Mouse (Mus musculus) naive thymus-derived CD4-positive, alpha-beta T cell, adult 2 months (primary cell): Measurements from ENCODE around the gene Tacc2.

ENCODE experiments used
- DNase-seq: peaks from one replicate; pipeline ENCODE4 v3.0.0-alpha.2; 2011; ENCODE audit warnings: low read depth

Tacc2 gene

DNA sequence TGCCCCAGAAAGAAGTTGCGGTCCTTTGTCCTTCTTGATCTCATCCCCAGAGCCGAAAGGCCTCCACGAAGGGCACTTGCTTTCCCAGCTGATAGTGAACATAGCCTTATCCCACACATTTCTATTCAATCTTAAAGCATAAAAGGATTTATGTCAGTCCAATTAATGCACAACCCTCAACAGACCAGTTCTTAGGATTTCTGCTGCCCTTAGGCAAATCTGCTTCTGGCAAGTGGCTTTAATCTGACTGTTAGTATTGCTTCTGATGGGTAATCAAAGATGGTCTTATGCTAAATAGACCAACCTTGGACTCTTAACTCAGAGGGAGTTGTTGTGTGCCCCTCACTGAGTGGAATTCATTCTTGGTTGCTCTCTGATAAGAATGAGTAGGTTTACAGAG is 40.4 kb downstream of the Tacc2 start:
- no peak for DNase-seq

DNA sequence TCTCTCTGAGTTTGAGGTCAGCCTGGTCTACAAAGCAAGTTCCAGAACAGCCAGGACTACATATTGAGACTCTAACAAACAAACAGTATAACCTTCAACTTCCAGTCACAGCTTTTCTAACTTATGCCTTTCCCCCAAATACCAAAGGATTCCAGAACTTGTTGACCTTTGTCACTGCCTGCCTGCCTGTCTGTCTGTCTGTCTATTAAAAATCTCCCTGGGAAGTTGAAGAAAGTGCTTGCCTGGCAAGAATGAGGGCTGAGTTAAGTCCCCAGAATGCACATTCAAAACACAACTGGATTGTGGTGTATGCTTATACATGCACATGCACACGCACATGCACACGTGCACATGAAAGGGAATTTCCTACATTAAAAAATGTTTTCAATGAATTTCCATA is 43.8 kb downstream of the Tacc2 start:
- no peak for DNase-seq

DNA sequence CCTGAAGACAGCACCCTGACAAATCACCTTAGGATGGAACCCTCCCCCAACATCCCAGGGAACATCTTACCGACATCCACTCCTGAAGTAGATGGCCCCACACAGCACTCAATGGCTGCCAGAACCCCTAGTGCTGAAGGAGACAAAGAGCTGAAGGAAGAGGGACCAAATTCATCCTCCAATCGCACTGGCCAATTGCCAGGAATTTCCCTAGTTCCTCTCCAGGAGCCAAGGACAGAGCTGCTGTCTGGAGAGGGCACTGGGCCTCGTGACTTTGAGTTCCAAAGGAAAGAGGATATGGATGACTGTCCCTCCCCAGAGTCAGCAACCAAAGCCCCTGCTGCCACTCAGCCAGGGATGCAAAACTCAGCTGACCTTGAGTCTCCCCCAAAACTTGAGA is 44.7 kb downstream of the Tacc2 start:
- DNase-seq: no peak

DNA sequence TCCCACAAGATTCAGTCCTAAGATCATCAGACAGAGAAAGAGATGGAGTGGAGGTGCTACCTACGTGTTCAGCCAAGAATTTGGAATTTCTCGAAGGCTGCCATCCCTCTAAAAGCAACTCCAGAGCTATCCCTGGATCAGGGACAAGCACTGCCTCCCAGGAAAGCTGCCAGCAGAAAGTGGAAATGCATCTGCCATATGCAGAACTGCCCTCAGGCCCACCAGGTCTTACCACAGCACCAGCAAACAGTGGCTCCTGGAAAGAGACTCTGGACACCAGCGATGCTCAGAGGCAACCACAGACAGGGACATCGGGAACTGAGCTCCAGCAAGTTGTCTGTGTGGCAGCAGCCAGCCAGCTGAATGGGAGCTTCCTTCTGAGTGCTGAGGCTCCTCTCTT is 45.1 kb downstream of the Tacc2 start:
- no peak for DNase-seq

DNA sequence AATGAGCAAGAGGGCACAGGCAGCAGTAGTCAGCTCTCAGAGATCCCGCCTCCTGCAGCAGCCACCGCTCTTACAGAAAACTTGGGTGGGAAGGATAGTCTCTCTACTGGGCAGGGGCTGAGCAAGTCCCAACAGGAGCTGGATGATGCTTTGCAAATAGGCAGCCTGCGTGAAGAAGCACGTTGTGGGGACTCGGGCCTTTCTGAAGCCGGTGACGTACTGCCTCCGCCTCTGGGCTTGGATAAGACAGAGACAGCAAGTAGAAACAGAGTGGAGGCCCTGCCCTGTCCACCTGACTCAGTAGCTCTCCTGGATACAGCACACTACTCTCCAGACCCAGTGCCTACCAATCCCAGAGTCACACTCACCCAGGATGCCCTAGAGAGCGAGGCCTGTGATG is 47.1 kb downstream of the Tacc2 start:
- no peak for DNase-seq

DNA sequence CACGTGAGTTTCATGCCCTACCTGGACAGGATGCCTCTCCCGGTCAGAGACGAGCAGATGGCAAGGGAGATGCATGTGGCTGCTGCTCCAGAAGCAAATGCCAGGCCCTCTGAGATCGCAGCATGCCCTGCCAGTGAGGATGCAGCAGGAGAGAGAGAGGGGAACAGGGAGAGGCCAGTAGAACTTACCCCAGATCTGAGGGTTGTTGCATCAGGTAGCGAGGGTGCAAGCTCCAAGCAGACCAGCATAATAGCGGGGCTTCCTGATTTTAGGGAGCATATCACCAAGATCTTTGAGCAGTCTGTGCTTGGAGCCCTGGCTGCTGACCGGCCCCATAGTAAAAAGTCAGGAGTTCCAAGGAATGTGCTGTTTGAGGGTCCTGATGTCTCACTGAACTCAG is 48.1 kb downstream of the Tacc2 start:
- DNase-seq: no peak

DNA sequence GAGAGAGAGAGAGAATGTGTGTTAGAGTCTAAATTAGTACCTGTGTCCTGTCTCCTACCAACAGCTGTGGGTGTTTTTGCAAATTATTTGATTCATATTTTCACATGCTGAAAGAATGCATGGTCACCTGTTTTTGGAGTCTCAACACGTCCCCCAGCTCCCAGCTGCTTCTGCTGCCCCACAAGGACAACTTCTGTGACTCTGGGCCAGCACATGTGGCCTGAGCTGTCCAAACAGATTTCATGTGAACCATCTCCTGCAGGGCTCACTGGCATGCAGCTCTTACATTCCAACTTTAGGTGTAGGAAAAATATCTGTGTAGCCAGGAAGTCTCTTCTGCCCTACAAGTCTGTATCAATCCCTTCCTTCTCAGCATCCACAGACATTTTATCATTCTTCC is 51.4 kb downstream of the Tacc2 start:
- no peak for DNase-seq

DNA sequence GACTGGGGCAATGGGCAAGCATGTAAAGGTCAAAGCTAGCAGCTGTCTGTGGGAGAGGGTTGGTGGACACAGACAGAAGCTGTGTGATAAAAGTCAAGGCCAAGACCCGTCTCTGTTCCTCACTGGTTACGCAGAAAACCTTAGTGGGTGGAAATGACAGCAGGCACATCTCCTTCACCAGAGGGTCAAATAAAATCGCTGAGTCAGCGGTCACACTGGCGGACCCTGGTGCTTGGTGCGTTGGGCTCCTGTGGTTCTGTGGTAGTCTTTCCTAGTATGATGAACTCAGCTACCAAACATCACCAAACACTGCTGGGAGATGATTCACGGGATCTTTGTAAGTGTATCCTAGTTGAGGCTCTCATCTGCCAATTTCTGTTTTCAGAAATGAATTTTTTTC is 52.8 kb downstream of the Tacc2 start:
- no peak for DNase-seq

DNA sequence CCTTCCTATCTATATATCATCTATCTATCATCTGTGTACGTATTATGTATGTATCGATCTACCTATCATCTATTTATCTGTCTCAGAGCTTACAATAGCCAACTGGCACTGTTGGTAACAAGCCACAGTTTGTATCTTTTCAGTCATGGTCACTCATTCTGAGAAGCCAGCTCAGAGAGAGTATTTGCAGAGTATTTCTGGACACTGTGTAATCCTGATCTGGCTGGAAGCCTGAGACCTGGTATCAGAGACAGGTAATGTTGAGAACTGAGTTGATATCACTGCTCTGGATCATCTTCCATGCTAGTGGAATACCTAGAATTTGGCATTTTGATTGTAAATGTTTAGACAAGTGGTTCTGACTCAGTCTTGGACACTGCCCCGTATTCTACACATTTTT is 53.7 kb downstream of the Tacc2 start:
- DNase-seq: no peak

DNA sequence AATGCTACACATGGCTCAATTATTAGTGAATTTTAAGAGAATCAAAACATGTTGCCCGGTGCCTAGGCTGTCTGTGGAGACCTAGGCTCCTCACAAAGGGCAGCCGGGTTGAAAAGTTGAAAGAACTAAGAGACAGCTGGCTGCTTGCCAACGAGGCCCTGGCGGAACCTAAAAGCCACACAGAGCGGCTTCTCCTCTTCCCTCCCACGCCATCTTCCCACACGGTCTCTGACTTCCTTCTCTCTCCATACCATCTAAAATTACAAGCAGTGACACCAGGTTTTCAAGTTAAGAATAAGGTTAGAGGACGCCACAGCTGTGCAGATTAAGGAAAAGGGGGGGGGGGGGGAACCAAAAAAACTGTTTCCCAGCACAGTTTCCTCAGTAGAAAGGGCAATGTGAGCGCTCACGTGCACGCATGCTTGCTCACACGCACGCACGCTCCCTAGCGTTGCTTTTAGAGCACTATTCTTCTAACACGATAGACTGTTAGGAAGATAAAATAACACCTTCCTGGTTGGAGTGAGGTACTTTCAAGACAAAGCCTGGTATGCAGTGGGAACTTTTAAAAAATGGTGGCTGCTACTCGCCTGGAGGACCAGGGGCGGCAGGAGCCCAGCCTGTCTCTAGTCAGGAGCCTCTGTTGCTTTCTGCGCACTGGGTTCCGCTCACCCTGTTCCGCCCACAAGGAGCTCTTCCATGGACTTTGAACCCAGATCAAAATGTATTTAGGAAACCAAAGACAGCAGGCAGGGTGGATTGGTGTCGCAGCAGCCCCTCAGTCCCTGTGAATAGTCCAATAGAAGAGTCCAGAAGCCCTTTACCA is 54.5 kb downstream of the Tacc2 start:
- peak; percentile 89 for DNase-seq

DNA sequence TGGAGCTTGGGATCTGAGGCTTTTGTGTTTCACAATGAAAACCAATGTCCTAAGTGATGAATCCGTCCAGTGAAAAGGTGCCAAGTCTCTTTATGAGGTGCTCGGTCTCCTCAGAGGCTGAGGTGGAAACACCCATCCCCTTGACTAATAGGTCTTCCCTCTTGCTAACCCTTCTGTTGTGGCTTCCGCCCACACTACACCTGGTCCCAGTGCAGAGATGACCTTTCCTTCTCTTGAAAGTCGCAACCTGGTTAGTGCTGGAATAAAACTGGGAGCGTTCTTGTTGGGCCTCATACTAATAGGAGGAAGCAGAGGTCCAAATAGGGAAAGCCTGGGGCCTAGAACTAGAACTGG is 55.1 kb downstream of the Tacc2 start:
- no peak for DNase-seq

DNA sequence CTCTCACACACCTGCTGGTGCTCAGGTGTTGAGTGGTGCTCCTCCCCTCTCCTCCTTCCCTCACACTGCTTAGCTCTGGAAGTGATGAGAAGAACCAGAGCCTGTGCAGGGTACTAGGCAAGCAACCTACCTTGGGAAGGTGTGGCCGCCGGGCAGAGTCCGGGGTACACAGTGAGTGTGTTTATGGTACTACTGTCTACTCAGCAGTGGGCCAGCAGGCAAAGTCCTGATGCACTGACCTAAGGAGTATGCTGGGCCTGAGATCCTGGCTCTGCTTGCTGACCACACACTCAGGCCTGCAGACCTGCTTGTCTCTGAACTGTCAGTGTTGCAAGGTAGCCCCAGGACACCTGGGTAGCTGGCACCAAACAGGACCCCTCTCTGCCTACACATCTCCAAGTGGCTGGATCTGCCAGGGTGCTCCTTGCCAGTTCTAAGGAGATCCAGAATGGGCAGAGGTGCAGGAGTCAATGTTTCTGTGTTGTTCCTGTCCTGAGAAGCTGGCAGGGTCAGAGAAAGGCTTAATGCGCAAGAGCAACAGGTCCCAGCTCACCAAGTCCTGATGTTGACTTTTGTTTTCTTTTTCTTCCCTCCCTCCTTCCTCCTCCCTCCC is 57.1 kb downstream of the Tacc2 start:
- no peak for DNase-seq

DNA sequence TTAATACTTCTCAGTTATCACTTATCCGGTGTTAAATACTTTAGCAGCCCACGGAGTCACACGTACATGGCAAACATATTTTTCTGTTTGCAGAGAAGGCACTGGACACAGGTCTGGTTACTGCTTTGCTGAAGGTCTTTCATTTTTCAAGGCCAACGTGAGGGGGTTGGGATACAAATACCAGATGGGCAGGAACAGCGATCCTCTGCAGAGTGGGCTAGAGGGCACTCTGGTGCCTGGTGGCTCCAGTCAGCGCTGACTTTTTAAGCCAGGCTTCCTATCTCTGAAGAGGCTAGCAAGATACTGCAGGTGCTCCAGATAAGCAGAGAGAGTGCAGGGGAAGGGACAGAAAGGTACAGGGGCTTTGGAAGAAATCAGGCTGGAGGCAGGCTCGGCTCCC is 58.0 kb downstream of the Tacc2 start:
- DNase-seq: no peak

DNA sequence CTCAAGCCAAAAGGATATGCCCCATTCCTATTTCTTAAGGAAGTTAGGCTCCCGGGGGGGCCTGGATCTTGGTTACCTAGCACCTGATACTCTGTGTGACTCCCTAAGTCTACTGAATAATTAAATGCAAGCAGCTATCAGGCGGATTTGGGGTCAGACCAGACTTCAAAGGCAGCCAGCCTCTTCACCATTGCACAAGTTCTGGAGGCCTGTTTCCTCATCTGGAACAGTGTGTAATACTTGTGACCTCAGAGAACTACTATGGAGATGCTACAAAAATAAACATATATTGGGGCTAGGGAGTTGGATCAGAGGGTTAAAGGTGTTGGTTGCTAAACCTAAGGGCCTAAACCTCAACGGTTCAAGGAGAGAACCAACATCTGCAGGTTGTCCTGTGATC is 59.0 kb downstream of the Tacc2 start:
- DNase-seq: no peak

DNA sequence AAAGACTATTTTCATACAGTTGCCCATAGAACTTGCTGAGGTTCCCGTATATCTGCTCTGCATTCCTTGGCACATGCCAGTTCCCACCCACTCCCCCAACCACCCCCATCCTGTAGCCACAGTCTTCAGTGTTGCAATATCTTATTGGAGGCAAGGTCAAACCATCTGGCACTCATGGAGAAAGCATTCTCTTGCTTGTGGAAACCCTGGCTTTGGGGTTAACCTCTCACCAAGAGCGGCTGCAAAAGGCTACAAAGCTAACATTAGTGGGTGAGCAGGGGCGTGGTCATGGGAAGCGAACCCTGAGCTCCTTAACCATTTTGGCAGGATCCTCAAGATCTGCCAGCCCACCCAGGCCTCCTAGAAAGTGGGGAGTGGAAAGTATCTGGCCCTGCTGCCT is 59.7 kb downstream of the Tacc2 start:
- DNase-seq: no peak

DNA sequence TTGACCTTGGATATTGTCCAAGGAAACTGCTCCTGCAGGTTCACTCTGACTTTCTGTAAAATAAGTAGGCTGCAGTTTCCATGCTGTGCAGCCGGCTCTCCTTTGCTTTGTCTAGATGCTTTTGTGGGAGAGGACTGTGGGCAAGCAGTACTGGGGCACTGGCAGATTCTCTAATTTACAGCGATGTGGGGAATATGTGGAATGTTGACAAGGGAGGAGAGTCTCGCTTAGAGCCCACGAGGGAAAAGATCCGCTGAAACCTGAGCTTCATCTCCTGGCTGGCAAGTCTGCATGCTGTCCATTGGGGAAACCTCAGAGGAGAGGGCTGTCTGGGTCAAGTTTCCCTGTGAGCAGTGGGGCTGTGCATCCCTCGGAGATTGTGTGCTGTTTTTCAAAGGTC is 60.6 kb downstream of the Tacc2 start:
- no peak for DNase-seq

DNA sequence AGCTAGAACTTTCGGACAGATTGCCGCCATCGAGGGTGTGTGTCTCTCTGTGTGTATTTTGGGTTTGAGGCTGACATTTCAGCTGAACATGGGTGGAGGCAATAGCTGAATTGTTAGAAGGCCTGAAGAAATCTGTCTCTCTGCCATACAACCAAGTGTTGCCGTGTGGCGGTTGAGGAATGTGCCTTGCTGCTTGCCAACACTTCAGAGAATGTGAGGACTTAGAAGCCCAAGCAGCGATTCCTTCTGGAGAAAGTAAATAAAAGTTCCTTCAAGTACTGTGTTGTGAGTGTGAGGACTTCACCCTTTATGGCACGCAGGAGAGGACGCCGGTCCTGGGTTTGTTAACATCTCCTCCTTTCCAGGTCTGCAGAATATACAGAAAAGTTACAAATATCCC is 63.4 kb downstream of the Tacc2 start:
- no peak for DNase-seq

DNA sequence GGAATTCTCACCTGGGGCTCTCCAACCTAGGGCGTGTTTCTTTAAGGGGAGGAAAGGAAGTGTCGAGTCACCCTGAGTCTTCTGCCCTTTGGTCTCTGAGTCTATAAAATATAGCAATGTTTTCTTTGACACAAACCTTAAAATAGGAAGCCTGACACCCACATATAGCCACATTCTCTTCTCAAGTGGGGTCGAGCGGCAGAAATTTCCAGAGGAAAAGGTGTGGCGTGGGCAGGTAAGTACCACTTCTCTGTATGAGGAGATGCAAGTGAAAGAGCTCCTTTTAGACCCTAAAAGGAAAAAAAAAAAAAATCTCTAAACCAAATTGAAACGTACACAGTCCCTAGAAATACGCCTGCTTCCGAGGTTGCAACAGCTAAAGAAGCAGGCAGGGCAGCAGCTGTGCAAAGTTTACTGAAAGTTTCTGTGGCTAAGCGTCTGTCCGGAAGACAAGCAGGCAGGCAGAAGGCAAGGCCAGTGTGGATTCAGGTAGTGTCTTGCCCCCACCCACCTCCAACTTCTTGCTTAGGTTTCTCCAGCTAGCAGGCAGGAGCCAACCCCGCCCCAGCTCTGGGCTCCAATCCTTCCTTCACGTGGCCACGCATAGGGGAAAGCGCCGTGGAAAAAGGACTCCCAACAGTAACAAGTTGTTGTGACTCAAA is 68.2 kb downstream of the Tacc2 start:
- DNase-seq: peak; percentile 63

DNA sequence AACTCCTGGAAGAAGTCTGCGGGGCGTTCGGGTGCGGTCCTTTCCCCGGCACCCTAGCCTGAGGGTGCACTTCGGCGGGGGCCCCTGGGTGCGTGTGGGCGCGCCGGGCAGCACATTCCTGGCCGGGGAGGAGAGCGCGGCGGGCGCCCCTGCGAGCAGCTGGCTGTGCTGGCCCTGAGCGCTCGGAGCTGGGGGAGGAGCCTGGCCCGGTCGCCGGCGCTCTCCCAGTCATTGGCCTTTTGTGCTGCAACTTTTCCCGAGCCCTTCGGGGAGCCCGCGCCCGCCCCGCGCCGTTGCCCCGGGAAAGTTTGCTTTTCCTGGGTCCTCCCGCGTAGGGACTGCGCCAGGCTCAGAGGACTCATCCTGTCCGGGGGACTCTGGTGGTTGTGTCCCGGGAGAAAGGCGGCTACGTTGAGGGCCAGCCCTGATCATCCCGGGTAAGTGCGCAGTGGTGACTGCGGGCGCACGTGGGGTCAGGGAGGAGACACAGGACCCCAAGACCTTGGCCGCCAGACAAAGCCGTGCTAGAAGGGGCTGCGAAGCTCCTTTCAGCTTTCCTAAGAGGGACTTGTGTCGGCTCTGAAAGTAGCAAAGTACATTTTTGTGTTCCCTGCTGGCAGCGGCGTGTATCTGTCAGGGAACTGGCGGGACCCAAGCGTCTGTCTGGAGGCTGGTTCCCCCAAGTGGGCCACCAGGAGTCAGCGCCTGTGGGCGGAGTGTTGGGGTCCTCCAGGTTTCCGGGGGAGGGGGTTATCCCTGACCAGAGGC is 68.9 kb downstream of the Tacc2 start:
- peak; percentile 73 for DNase-seq

DNA sequence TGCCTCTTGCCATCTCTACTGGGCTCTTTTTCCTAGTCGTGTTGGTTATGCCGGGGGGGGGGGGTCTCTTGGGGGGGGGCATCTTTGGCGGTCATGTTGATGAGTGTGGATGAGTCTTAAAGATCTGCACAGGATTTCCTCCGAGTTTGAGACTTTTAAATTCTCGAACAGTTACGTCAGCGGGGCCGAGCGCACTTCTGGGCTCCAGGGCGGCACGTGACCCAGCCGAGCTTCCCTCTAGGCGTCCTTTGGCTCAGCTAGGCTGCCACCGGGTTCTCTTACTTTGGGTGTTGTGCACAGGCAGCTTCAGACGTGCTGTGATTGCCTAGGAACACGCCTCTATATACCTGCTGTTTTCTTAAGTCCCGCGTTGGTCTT is 69.5 kb downstream of the Tacc2 start:
- peak; percentile 87 for DNase-seq

DNA sequence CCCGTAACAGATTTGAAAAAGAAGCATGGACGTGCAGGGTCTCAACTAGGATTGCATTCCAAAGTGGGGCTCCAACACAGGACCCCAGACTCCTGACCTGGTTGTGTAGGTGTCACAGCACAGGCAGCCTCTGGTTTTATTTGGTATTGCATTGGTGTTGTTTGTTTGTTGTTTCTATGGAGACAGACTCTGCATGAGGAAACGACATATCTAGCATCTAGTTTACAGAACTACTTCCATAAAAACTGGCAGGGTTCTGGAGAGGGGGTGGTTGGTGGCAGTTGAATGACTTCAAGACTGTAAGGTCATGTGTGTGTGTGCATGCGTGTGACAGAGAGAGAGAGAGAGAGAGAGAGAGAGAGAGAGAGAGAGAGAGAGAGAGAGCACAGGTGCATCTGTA is 70.8 kb downstream of the Tacc2 start:
- peak; percentile 50 for DNase-seq

DNA sequence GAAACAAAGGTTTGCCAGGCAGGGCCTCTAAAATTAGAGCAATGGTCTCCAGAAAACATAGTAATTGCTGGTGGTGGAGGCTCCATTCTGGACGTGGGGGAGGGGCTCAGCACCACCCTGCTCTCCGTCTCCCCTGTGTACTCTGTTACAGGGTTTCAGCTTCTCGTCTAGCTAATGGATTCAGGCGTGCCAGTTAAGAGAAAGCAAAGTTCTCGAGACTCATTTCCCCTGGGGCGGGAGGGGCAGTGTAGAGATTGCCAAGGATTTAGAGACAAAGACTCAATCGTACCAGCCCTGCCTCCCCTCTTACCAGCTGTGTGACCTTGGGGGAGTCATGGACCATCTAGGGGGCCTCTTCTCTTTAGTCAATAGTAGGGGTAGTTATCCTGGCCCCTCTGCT is 72.0 kb downstream of the Tacc2 start:
- DNase-seq: no peak

DNA sequence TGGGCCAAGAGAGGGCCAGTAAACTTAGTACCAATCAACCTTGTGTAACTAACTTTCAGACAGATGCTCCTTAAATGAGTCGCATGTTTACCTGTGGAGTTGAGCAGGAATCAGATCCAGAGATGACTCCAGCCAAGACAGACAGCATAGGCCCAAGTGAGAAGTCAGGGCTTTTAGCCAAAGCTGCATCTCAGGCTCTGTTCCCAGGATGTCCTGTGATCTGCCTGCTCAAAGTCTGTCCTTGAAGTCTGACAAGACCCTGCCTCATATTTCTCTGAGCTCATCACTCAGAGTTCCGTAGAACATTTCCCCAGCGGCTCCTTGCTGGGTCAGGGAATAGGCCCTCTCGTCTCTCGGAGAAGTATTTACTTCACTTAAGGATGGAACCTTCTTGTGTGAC is 73.4 kb downstream of the Tacc2 start:
- DNase-seq: no peak
